Mouse (Mus musculus) heart, adult 8-10 months (tissue): Measurements from ENCODE around the gene Rtp4. TPM values are rescaled to one million over a fixed set of nuclear protein-coding genes. Genes with fewer than 3 reads are reported as not detected.

Source experiments
- DNase-seq: peaks from one replicate; pipeline ENCODE4 v3.0.0; 2022; ENCODE audit warnings: low spot score
- total RNA-seq, 4 experiments: library from RNA; stranded (reverse); gene quantifications; 2 replicates each; pipeline ENCODE4 v1.2.4; 2022

Rtp4 gene
- total RNA-seq, 4 experiments from 2014 or later = 2.3 to 4.4 (median 3.6) TPM

GRCm38 (mm10) chr16:23513401-23513800 is 6.7 kb upstream of the Rtp4 start:
- no peak for DNase-seq

- peak; percentile 48 for DNase-seq
Observed at GRCm38 (mm10) chr16:23515766-23516165, 4.3 kb upstream of the Rtp4 start.

- no peak for DNase-seq
Observed at GRCm38 (mm10) chr16:23516606-23517005, 3.5 kb upstream of the Rtp4 start.

- DNase-seq = no peak
Observed at GRCm38 (mm10) chr16:23517230-23517629, 2.9 kb upstream of the Rtp4 start.

GRCm38 (mm10) chr16:23517754-23518566 is 2.1 kb upstream of the Rtp4 start:
- no peak for DNase-seq

GRCm38 (mm10) chr16:23518567-23519369 is 1.3 kb upstream of the Rtp4 start:
- DNase-seq = no peak

GRCm38 (mm10) chr16:23519771-23520170 is 320 bp upstream of the Rtp4 start:
- DNase-seq = no peak

- DNase-seq = no peak
Observed at GRCm38 (mm10) chr16:23521092-23521491, 1.0 kb downstream of the Rtp4 start.

- no peak for DNase-seq
Observed at GRCm38 (mm10) chr16:23522081-23522480, 2.0 kb downstream of the Rtp4 start.

GRCm38 (mm10) chr16:23529186-23529585 is 9.1 kb downstream of the Rtp4 start:
- DNase-seq = no peak

- no peak for DNase-seq
Observed at GRCm38 (mm10) chr16:23533707-23534106, 13.6 kb downstream of the Rtp4 start.

GRCm38 (mm10) chr16:23541046-23541445 is 21.0 kb downstream of the Rtp4 start:
- no peak for DNase-seq

GRCm38 (mm10) chr16:23542866-23543265 is 22.8 kb downstream of the Rtp4 start:
- DNase-seq = no peak

- no peak for DNase-seq
Observed at GRCm38 (mm10) chr16:23544361-23544760, 24.3 kb downstream of the Rtp4 start.

- no peak for DNase-seq
Observed at GRCm38 (mm10) chr16:23547783-23548182, 27.7 kb downstream of the Rtp4 start.

GRCm38 (mm10) chr16:23550346-23550980 is 30.4 kb downstream of the Rtp4 start:
- DNase-seq = peak; percentile 57

GRCm38 (mm10) chr16:23550981-23551582 is 31.0 kb downstream of the Rtp4 start:
- no peak for DNase-seq

GRCm38 (mm10) chr16:23554673-23555072 is 34.6 kb downstream of the Rtp4 start:
- DNase-seq = no peak

GRCm38 (mm10) chr16:23557195-23557594 is 37.1 kb downstream of the Rtp4 start:
- peak; percentile 7 for DNase-seq

- DNase-seq = no peak
Observed at GRCm38 (mm10) chr16:23557669-23558068, 37.6 kb downstream of the Rtp4 start.

- DNase-seq = no peak
Observed at GRCm38 (mm10) chr16:23568369-23568958, 48.4 kb downstream of the Rtp4 start.
